Mouse (Mus musculus) heart, postnatal 0 days (tissue): Measurements from ENCODE around the gene Calm1.

Experiments
- CTCF ChIP-seq: IDR thresholded peaks from 2 replicates; pipeline ENCODE4 v1.5.1; 2016; ENCODE audit warnings: antibody characterized with exemption, control low read depth, low read depth
- EP300 ChIP-seq: IDR thresholded peaks from 2 replicates; pipeline ENCODE4 v1.6.1; 2016; ENCODE audit warnings: antibody characterized with exemption, low read depth

DNA sequence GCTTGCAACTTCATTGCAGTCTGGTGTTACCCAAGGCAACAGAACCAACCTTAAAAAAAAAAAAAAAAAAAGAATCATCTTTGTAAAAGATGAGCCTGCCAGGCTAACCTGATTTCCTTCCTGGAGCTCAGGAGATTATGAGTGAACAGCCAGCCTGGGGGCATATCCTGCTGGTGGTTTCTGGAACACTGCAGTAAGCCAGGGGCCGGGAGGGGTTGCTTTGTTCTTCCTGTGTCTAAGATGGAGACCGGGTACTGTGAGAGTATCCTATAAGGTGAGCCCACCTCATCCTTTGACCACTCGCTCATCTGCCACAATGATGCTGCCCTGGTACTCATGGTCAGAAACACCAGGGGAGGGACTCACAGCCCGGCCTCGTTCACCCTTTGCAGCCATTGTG lies 35.0 kb downstream of the Calm1 start:
- TF ChIP-seq EP300 (no peak), CTCF (no peak)
